Mouse (Mus musculus) erythroblast, adult 5-6 weeks (primary cell): ENCODE measurements around the gene Rars2. TPM values are rescaled to one million over a fixed set of nuclear protein-coding genes. Genes with fewer than 3 reads are reported as not detected.

Source experiments
- ATAC-seq: replicated peaks from 2 replicates; pipeline ENCODE4 v1.8.0; 2016; ENCODE audit warnings: moderate number of reproducible peaks, mild to moderate bottlenecking, moderate TSS enrichment, inconsistent platforms; ENCODE audit not compliant: poor library complexity, low FRiP score, severe bottlenecking
- total RNA-seq, 2 experiments: library from RNA; stranded (forward) in 1 of 2; stranded (reverse) in 1 of 2; fragments of 150-400 nt in 1 of 2; fragments of 200-764, 138-1000 nt in 1 of 2; gene quantifications; 2 replicates each; pipeline versions ENCODE4 v1.2.3 to v1.2.4; 2015 to 2017; ENCODE audit warnings: low replicate concordance in 2 of 2

Rars2 gene
- total RNA-seq, 2 experiments from 2014 or later = 7.3 to 10.0 TPM

DNA sequence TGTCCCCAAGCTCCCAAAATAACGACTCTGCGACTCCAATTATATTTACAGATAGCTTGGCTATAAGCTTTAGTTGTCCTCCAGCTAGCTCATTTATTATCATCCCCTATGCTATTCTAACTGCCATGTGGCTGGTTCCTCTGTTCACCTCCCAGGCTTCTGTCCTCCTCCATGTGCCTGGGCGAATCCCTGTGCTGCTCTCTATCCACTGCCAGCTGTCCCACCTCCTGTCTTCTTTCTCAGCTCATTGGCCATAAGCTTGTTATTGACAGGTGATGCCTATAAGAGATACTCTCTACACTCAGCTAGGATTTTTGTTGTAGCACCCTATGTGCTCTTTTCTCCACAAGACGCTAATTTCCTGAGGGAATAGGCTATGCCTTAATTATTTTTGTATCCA, 23.1 kb downstream of the Rars2 start:
- ATAC-seq = no peak

- ATAC-seq = no peak
Observed at GRCm38 (mm10) chr4:34639745-34640364, 25.1 kb downstream of the Rars2 start.

DNA sequence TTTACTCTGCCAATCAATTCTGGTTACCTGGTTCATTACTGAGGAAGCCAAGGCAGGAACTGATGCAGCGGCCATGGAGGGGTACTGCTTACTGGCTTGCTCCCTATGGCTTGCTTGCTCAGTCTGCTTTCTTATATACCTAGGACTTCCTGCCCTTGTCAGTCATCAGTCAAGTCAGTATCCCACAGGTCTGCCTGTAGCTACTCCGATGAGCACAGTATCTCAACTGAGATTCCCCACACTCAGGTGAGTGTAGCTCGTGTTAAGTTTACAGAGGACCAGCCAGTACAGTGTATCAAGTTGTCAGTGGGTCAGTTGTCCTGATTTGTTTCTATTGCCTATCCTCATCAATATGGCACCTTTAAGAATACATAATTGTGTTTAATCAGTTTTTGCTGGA, 26.0 kb downstream of the Rars2 start:
- ATAC-seq = no peak

- no peak for ATAC-seq
Observed at GRCm38 (mm10) chr4:34644779-34645178, 30.0 kb downstream of the Rars2 start.

GRCm38 (mm10) chr4:34653179-34653578, 38.4 kb downstream of the Rars2 start:
- no peak for ATAC-seq

DNA sequence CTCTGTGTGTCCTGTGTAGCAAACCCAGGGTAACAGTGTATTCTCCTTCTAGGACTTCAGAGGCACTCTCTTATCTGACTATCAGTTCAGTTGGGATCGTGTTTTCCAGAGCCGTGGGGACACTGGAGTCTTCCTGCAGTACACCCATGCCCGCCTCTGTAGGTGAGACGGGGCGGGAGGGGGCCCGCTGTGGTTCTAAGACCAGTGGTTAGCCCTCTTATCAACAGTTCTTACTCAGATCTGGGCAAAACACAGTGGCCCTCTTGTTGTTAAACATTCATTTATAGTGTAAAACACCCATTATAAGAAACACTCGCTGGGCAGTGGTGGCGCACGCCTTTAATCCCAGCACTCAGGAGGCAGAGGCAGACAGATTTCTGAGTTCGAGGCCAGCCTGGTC, 41.3 kb downstream of the Rars2 start:
- no peak for ATAC-seq

- no peak for ATAC-seq
Observed at GRCm38 (mm10) chr4:34659012-34659411, 44.3 kb downstream of the Rars2 start.

DNA sequence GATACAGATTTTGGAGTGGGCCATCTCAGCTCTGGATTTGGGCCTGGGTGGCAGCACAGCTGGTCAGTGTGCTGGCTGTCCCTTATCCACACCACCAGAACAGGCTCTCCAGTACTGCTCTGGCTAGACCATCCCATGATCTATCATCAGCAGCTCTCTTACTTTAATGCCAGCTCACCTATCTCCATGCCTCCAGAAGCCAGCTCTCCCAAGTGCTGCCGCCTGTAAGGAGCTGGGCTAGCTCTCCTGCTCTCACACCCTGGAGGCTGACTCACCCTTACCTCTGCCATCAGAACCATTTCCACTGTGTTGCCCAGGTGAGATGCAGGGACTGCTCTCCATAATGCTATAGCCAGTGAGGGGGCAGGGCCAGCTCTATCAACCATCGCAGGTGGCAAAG, 46.8 kb downstream of the Rars2 start:
- no peak for ATAC-seq

DNA sequence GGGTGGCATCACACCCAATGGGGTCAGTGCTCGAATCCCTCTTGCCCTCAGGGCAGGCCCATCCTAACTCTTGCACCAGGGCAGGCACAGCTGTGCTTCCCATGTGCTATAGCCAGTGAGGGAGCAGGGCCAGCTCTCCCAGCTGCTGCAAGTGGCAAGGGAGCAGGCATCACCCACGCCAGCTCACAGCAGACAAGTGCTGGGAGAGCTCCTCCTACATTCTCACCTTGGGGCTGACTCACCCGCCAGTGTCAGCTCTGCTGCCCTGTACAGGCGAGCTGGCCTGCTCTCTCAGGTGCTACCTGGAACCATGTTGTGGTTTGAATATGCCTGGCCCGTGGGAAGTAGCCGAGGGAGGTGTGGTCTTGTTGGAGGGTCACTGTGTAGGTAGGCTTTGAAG, 47.2 kb downstream of the Rars2 start:
- ATAC-seq = 0 out of 2 replicates have a peak, but pooled peaks have one; percentile 15

GRCm38 (mm10) chr4:34667923-34668322, 53.2 kb downstream of the Rars2 start:
- ATAC-seq = no peak

DNA sequence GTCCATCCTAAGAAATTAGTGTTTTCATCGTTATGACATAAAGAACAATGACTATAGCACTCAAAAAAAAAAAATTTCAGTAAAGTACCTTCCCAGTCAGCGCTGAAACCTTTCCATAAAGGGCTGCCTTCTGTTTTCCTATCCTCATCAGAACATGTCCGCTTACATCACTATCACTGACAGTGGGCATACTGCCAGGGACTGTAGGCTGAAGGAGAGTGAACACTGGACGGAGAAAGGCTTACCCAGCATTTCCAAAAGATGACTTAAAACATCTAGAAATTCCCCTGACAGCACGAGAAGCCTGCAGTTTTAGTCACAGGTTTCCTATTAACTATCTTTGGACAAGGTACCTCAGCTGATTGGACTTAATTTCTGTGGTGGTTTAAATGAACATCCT, 59.0 kb downstream of the Rars2 start:
- no peak for ATAC-seq

- no peak for ATAC-seq
Observed at GRCm38 (mm10) chr4:34680530-34680929, 65.8 kb downstream of the Rars2 start.

- ATAC-seq = peak; percentile 93
Observed at GRCm38 (mm10) chr4:34686874-34687567, 72.3 kb downstream of the Rars2 start, which contains the start of gene Slc35a1. Gene Slc35a1 (minus strand): TSS chr4:34687438.

- ATAC-seq = no peak
Observed at GRCm38 (mm10) chr4:34688021-34688420, 73.3 kb downstream of the Rars2 start.

DNA sequence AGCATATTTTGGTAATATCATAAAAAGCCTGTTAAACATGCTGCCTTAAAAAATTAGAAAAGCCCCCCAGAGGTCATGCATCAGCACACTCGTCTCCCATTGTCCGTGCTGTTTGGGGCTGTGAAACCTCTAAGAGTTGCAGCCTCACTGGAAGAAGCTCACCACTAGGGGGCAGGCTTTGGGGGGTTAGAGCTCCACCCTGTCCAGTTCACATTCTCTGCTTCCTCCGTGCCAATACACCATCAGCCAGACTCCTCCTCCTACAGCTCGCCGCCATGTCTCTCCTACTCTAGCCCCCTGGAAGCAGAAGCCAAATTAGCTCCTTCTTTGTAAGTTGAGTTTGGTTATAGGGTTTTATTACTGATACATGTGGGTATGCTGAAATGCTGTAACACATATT, 86.8 kb downstream of the Rars2 start:
- no peak for ATAC-seq

GRCm38 (mm10) chr4:34702231-34702630, 87.5 kb downstream of the Rars2 start:
- no peak for ATAC-seq

GRCm38 (mm10) chr4:34703029-34703428, 88.3 kb downstream of the Rars2 start:
- no peak for ATAC-seq

DNA sequence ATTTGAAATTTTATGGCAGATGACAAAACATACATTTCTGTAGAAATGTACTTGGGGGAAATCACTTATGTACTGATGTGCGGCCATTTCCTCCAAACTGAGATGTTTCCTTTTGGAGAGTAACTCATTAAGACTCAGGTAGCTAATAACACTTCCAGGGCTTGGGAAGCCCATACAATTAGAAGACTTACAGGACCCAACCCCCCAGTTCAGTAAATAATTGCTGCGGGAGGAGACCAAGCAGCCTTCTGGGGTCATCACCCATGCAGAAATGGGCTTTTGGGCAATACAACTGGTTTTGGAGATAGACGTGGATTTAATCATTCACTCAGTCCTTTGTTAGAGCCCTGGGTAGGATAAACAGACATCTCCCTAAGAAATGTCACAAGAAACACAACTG, 92.5 kb downstream of the Rars2 start:
- no peak for ATAC-seq

GRCm38 (mm10) chr4:34708127-34708526, 93.4 kb downstream of the Rars2 start:
- no peak for ATAC-seq
